ENCODE assay signal across 1 mouse cellular context in the genomic region with DNA sequence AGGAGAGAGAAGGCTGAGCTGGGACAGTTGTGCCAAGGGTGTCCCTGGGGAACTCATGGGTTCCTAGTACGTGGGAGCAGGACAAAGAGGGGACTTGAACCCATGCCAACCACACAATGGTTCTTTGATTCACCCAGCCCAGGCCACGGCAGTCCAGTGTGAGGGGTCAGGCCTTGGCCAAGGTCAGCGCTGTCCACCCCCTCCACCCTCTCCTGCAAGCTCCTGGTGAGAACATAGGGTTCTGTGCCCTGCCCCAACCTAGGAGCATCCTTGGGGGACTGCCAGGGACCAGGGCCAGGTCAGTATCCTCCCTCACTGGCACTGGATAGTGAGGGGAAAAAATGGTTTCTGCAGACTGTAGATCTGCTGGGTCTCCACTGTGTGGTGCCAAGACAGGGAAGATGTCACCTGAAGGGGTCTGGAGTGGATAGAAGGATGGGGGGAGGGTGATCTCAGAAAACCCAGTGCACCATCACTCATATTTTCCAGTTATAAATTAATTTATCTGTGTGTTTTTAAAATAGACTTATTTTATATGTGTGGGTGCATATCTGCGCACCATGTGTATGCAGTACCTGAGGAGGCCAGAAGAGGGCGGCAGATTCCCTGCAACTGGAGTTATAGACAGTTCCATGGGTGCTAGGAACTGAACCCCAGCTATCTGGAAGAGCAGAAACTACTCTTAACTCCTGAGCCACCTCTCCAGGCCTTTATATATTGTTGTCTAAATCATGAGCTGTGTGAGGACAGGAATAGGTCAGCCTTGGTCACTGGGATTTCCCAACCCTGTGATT.
TF ChIP-seq lines count a peak whose summit lies in the region.

No protein-coding gene starts in this region.

TF ChIP-seq in CH12.LX, 34 proteins besides CTCF, POLR2A, EP300 and RAD21:
- TF ChIP-seq ELF1 (IDR thresholded peaks at IDR 0.05; ENCODE audit: low read depth, low read length) (no peak), MAZ (IDR thresholded peaks at IDR 0.05; ENCODE audit: low read depth, low read length) (no peak), ZC3H11A (IDR thresholded peaks at IDR 0.05; ENCODE audit: low read depth, low read length) (no peak), JUN (IDR thresholded peaks at IDR 0.05; ENCODE audit: insufficient read depth, low read depth, low read length) (no peak), UBTF (IDR thresholded peaks at IDR 0.05; ENCODE audit: low read depth, low read length) (no peak)
